Mouse (Mus musculus): ENCODE results near the gene Cpa4. TPM values are rescaled to one million over a fixed set of nuclear protein-coding genes. Genes with fewer than 3 reads are reported as not detected.

Cpa4 gene
- polyA plus RNA-seq (2014; fragmentation: Nextera tagmentation; extraction: Ambion mirVana), result 1.6 and 1.7 TPM in 2 replicates

DNA sequence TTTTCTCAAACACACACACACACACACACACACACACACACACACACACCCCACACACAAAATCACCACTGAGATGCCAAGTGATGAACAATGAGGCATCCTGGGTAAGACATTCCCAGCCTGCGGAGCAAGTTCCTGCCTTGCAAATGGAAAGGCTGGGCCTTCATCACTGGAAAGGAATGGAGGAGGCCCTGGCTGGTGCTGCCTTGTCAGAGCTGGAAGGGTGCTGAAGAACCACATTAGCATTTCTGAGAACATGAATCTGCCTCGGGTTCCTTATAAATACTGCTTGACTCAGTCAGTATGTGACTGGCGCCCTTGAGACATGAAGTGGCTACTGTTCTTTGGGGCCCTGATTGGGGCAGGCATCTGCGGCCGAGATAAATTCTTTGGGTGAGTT lies at the start of gene Cpa4:
TSS of gene Cpa4 (plus strand) at position 301 of the 400 bp plus-strand sequence.
- Histone ChIP-seq H3K9me3 (ENCODE audit: control insufficient read depth, low read length) (no peaks in the 10 kb centered on the region), H3K36me3 (ENCODE audit: control insufficient read depth, insufficient read depth, low read length) (peaks cover 2% of the 10 kb centered on the region; the same call in 1 of the 2 replicates), H3K4me2 (ENCODE audit: low read depth, severe bottlenecking) (no peak within 1 kb of the TSS), H3K4me1 (ENCODE audit: control insufficient read depth, insufficient read depth, low read length) (peaks cover 3% of the 10 kb centered on the region; the same call in 1 of the 2 replicates), H3K27ac (replicated peaks; ENCODE audit: low read depth, low read length) (no peak within 1 kb of the TSS), H3K4me3 (ENCODE audit: low read depth, low read length) (no peak within 1 kb of the TSS), H3K9ac (ENCODE audit: low read length) (no peak within 1 kb of the TSS), H3K27me3 (ENCODE audit: control insufficient read depth, insufficient read depth, low read length) (no peaks in the 10 kb centered on the region)
- WGBS, result 76% methylated on average over 5 of the region's 5 CpGs
- ATAC-seq (ENCODE audit: insufficient number of reproducible peaks, low FRiP score, low TSS enrichment, low read depth), result no peak
- no peak for DNase-seq (ENCODE audit: low spot score)

DNA sequence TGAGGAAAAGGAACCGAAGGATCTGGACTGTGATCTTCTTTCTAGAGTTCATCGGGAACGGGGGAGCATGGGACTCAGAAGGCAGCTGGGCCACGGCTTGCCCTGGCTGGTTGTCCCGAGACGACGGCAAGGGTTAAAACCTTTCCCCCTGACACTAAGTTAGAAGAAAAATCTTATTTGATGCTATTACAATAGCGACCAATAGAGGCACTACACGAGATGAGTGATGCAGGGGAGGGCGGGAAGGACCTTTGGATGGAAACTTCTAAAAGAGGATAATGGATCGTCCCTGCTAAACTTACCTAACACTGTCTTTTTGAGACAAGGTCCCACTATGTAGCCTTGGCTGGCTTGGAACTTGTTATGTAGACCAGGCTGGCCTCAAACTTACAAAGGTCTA lies 47.8 kb upstream of the Cpa4 start:
- H3K36me3 ChIP-seq (ENCODE audit: control insufficient read depth, insufficient read depth, low read length), result no peaks in the 10 kb centered on the region
- H3K27ac ChIP-seq (replicated peaks; ENCODE audit: low read depth, low read length), result no peak overlapping the region
- H3K4me1 ChIP-seq (ENCODE audit: control insufficient read depth, insufficient read depth, low read length), result peaks cover 6% of the 10 kb centered on the region; the same call in 1 of the 2 replicates
- WGBS, result 73% methylated on average over 11 of the region's 11 CpGs
- no peak overlapping the region for H3K9ac ChIP-seq (ENCODE audit: low read length)
- H3K4me2 ChIP-seq (ENCODE audit: low read depth, severe bottlenecking), result no peak overlapping the region
- H3K9me3 ChIP-seq (ENCODE audit: control insufficient read depth, low read length), result 0 out of 2 replicates have a peak, but pooled peaks cover 2% of the 10 kb centered on the region
- H3K4me3 ChIP-seq (ENCODE audit: low read depth, low read length), result no peak overlapping the region
- H3K27me3 ChIP-seq (ENCODE audit: control insufficient read depth, insufficient read depth, low read length), result no peaks in the 10 kb centered on the region
- no peak for DNase-seq (ENCODE audit: low spot score)
- no peak for ATAC-seq (ENCODE audit: insufficient number of reproducible peaks, low FRiP score, low TSS enrichment, low read depth)

GRCm38 (mm10) chr6:30525456-30526332 lies 42.5 kb upstream of the Cpa4 start:
- Histone ChIP-seq H3K27me3 (ENCODE audit: control insufficient read depth, insufficient read depth, low read length) (no peaks in the 10 kb centered on the region), H3K27ac (replicated peaks; ENCODE audit: low read depth, low read length) (peak overlapping the region; percentile 95), H3K36me3 (ENCODE audit: control insufficient read depth, insufficient read depth, low read length) (no peaks in the 10 kb centered on the region), H3K4me2 (ENCODE audit: low read depth, severe bottlenecking) (peak overlapping the region; percentile 20; the same call in 1 of the 2 replicates), H3K9me3 (ENCODE audit: control insufficient read depth, low read length) (0 out of 2 replicates have a peak, but pooled peaks cover 2% of the 10 kb centered on the region), H3K4me3 (ENCODE audit: low read depth, low read length) (no peak overlapping the region), H3K9ac (ENCODE audit: low read length) (peak overlapping the region; percentile 40), H3K4me1 (ENCODE audit: control insufficient read depth, insufficient read depth, low read length) (peaks cover 38% of the 10 kb centered on the region)
- DNase-seq (ENCODE audit: low spot score) (peak; percentile 75), ATAC-seq (ENCODE audit: insufficient number of reproducible peaks, low FRiP score, low TSS enrichment, low read depth) (no peak)
- WGBS, result 14% methylated on average over 7 of the region's 7 CpGs

DNA sequence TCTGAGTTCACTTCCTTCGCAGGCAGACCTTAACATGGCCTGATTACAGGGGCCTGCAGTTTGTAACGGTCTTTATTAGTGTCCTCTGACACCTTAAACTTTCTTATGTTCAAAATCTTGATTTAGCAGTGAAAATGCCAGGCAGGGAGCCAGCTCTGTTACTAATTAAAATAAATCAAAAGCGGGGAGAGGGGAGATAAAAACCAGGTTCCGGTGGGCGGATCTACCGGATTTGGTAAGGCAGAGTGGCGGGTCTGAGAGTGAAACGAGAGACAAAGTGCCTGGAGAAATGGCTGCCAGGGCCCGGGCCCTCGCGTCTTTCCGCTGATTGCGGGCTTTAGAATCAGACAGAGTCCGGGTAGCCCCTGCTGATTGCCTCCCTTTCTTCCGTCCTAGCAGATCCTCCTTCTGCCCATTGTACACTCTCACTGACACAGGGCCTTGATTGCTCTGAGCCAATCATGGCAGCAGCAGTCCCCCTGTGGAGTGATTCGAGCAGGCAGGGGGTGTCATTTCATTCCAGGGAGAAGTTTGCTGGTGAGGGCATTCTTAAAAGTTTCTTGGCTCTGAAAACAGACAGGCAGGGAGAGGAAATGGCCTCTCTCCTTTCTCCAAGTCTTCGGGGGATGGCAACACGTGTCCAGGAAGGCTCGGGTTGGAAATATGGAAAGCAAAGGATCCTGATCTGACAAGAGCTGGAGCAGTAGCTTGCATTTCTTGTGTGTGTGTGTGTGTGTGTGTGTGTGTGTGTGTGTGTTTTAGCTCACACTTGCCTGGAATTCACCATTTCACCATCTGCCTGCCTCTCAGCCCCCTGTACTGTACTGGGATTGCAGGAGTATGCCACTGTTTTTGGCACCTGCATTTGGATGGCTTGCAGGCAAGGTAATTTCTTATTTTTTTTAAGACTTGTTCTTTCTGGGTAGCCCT lies 41.3 kb upstream of the Cpa4 start:
- H3K27ac ChIP-seq (replicated peaks; ENCODE audit: low read depth, low read length), result peak overlapping the region; percentile 95
- H3K27me3 ChIP-seq (ENCODE audit: control insufficient read depth, insufficient read depth, low read length), result no peaks in the 10 kb centered on the region
- H3K36me3 ChIP-seq (ENCODE audit: control insufficient read depth, insufficient read depth, low read length), result no peaks in the 10 kb centered on the region
- peak; percentile 70 for ATAC-seq (ENCODE audit: insufficient number of reproducible peaks, low FRiP score, low TSS enrichment, low read depth)
- peak; percentile 85 for DNase-seq (ENCODE audit: low spot score)
- WGBS, result 4% methylated on average over 19 of the region's 19 CpGs
- H3K4me1 ChIP-seq (ENCODE audit: control insufficient read depth, insufficient read depth, low read length), result peaks cover 38% of the 10 kb centered on the region
- H3K9ac ChIP-seq (ENCODE audit: low read length), result peak overlapping the region; percentile 40
- no peaks in the 10 kb centered on the region for H3K9me3 ChIP-seq (ENCODE audit: control insufficient read depth, low read length)
- no peak overlapping the region; the same call in 1 of the 2 replicates for H3K4me2 ChIP-seq (ENCODE audit: low read depth, severe bottlenecking)
- no peak overlapping the region for H3K4me3 ChIP-seq (ENCODE audit: low read depth, low read length)

GRCm38 (mm10) chr6:30528800-30529199 lies 39.4 kb upstream of the Cpa4 start:
- Histone ChIP-seq H3K36me3 (ENCODE audit: control insufficient read depth, insufficient read depth, low read length) (no peaks in the 10 kb centered on the region), H3K4me2 (ENCODE audit: low read depth, severe bottlenecking) (no peak overlapping the region), H3K4me3 (ENCODE audit: low read depth, low read length) (no peak overlapping the region), H3K4me1 (ENCODE audit: control insufficient read depth, insufficient read depth, low read length) (peaks cover 38% of the 10 kb centered on the region), H3K9ac (ENCODE audit: low read length) (no peak overlapping the region), H3K9me3 (ENCODE audit: control insufficient read depth, low read length) (no peaks in the 10 kb centered on the region), H3K27me3 (ENCODE audit: control insufficient read depth, insufficient read depth, low read length) (no peaks in the 10 kb centered on the region), H3K27ac (replicated peaks; ENCODE audit: low read depth, low read length) (peak overlapping the region; percentile 83)
- ATAC-seq (ENCODE audit: insufficient number of reproducible peaks, low FRiP score, low TSS enrichment, low read depth), result no peak
- 26% methylated on average over 6 of the region's 6 CpGs for WGBS
- peak; percentile 29 for DNase-seq (ENCODE audit: low spot score)

DNA sequence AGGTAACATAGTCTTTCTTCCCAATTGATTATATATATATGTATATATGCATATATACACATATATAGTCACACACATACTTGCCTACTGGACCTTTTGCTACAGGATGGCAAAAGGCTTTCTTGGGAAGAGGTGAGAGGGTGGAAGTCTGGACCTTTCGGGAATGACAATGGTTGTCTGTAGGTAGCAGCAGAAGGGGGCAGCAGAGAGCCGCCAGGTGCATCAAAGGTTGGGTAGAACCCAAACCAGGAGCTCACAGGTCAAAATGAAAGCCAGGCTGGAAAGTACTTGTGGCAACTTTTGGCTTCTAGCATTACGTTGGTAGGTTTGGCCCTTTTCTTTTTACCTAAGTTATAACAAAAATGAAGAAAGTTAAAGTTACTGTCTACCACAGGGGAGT lies 32.8 kb upstream of the Cpa4 start:
- DNase-seq (ENCODE audit: low spot score) (peak; percentile 71), ATAC-seq (ENCODE audit: insufficient number of reproducible peaks, low FRiP score, low TSS enrichment, low read depth) (no peak)
- H3K4me1 ChIP-seq (ENCODE audit: control insufficient read depth, insufficient read depth, low read length), result peaks cover 7% of the 10 kb centered on the region; the same call in 1 of the 2 replicates
- H3K36me3 ChIP-seq (ENCODE audit: control insufficient read depth, insufficient read depth, low read length), result no peaks in the 10 kb centered on the region
- H3K4me3 ChIP-seq (ENCODE audit: low read depth, low read length), result no peak overlapping the region
- H3K9me3 ChIP-seq (ENCODE audit: control insufficient read depth, low read length), result no peaks in the 10 kb centered on the region
- H3K27ac ChIP-seq (replicated peaks; ENCODE audit: low read depth, low read length), result no peak overlapping the region
- no peak overlapping the region for H3K9ac ChIP-seq (ENCODE audit: low read length)
- 32% methylated on average over 3 of the region's 3 CpGs for WGBS
- H3K4me2 ChIP-seq (ENCODE audit: low read depth, severe bottlenecking), result no peak overlapping the region
- H3K27me3 ChIP-seq (ENCODE audit: control insufficient read depth, insufficient read depth, low read length), result no peaks in the 10 kb centered on the region

- no peaks in the 10 kb centered on the region for H3K27me3 ChIP-seq (ENCODE audit: control insufficient read depth, insufficient read depth, low read length)
- H3K4me3 ChIP-seq (ENCODE audit: low read depth, low read length), result no peak overlapping the region
- H3K9ac ChIP-seq (ENCODE audit: low read length), result no peak overlapping the region
- H3K27ac ChIP-seq (replicated peaks; ENCODE audit: low read depth, low read length), result peak overlapping the region; percentile 88
- ATAC-seq (ENCODE audit: insufficient number of reproducible peaks, low FRiP score, low TSS enrichment, low read depth), result no peak
- 12% methylated on average over 10 of the region's 10 CpGs for WGBS
- peaks cover 29% of the 10 kb centered on the region for H3K4me1 ChIP-seq (ENCODE audit: control insufficient read depth, insufficient read depth, low read length)
- DNase-seq (ENCODE audit: low spot score), result peak; percentile 55
- no peak overlapping the region for H3K4me2 ChIP-seq (ENCODE audit: low read depth, severe bottlenecking)
- no peaks in the 10 kb centered on the region for H3K36me3 ChIP-seq (ENCODE audit: control insufficient read depth, insufficient read depth, low read length)
- H3K9me3 ChIP-seq (ENCODE audit: control insufficient read depth, low read length), result no peaks in the 10 kb centered on the region
These were observed 29.9 kb upstream of the Cpa4 start for GRCm38 (mm10) chr6:30538240-30538639.

DNA sequence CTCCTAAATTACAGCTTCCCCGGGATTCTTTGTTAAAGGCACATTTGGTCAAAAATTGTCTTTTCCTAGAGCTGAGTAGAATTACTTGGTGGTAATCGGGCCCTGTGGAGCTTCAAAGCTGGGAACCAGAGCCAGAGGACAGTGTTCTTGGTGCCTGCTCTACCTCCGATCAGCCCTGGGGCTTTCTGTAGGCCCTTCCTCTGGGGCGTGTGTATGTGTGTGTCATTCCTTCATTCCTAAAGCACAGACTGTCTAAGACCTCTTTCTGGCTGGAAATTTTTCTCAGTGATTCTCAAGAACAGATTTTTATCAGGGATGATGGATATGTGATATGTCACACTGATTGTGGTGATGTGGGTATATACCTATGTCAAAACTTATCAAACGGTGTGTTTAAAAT lies 29.4 kb upstream of the Cpa4 start:
- Histone ChIP-seq H3K4me1 (ENCODE audit: control insufficient read depth, insufficient read depth, low read length) (peaks cover 34% of the 10 kb centered on the region), H3K9me3 (ENCODE audit: control insufficient read depth, low read length) (no peaks in the 10 kb centered on the region), H3K27me3 (ENCODE audit: control insufficient read depth, insufficient read depth, low read length) (no peaks in the 10 kb centered on the region), H3K4me3 (ENCODE audit: low read depth, low read length) (no peak overlapping the region), H3K36me3 (ENCODE audit: control insufficient read depth, insufficient read depth, low read length) (no peaks in the 10 kb centered on the region), H3K4me2 (ENCODE audit: low read depth, severe bottlenecking) (no peak overlapping the region), H3K27ac (replicated peaks; ENCODE audit: low read depth, low read length) (peak overlapping the region; percentile 88), H3K9ac (ENCODE audit: low read length) (peak overlapping the region; percentile 45; the same call in 1 of the 2 replicates)
- no peak for ATAC-seq (ENCODE audit: insufficient number of reproducible peaks, low FRiP score, low TSS enrichment, low read depth)
- DNase-seq (ENCODE audit: low spot score), result no peak
- 43% methylated on average over 5 of the region's 5 CpGs for WGBS

All from limb, embryonic 11.5 days (tissue).